Mouse (Mus musculus) thymus, postnatal 0 days (tissue): Measurements from ENCODE around the gene Adgrv1. TPM values are rescaled to one million over a fixed set of nuclear protein-coding genes. Genes with fewer than 3 reads are reported as not detected.
"Not testable (repeated sequence)": the region's sequence is repeated elsewhere in the genome, so short reads cannot be mapped to it uniquely, and the experiment has no call there.

Experiments used
- DNase-seq: peaks from one replicate; pipeline ENCODE4 v3.0.0-alpha.2; 2015; ENCODE audit warnings: low spot score
- polyA plus RNA-seq: library from polyadenylated mRNA; unstranded; fragments of >200 nt; fragmentation: Nextera tagmentation; extraction: Ambion mirVana; gene quantifications from 2 replicates; pipeline ENCODE4 v1.2.1, GENCODE M21; 2015

The Adgrv1 gene
- polyA plus RNA-seq, 1 experiment from 2014 or later: 0.55 TPM

DNA sequence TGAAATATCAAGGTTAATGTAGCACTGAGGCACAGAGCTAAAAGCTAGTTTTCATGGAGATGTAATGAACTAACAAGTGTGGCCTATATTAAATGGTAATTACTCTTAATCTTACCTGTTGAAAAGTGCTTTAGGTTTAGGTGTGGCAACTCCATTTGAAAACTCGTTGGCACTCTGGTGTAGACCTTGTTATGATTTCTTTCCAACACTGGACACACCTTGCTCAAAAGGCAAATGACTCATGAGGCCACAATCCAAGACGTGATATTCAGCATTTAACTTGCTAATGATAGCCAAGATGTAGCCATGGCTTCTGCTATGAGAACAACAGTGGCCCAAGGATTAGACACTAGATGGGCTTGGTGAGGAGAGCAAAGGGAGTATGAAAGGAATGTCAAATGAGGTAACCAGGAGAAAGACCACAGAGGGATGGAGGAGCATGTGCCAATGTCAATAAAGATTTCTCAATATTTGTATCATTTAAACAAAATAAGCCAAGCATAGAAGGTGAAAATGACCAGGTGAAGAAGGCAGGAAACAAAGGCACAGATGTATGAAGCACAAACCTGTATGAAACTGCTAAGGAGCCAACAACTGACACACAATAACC lies 289.9 kb downstream of the Adgrv1 start:
- no peak for DNase-seq

DNA sequence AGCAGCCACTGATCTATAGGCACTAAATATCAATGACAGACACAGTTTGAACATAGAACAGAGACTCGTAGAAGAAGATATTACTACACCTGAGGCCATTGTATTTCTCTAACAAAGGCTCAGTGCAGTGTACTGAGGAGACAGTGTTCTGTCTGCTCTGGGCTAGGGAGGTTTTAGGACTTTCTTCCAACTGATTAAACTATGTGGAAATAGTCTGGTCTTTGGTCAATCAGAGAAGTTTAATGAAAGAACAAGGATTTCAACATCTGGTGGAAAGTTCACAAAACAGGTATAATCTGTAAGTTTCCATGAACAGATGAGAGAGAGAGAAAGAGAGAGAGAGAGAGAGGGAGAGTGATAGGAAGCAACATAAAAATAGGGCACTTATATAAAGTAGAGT lies 297.7 kb downstream of the Adgrv1 start:
- DNase-seq: no peak

DNA sequence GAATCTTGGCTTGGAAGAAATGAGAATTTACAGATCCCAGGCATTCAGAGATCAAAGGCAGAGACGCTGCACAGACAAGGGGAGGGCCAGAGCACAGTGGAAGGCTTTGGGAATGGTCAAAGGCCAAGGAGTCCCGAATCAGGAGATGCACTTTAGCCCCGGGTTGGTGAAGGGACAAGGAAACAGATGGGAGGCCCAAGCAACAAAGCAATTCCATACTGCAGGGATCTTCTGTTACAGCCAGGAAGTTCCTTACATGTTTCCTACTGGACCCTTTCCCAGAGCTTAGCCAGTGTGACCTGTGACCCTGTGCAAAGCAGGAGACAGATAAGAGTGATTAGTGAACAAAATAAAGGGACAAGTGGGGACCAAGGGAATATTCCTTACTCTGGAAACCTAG lies 300.9 kb downstream of the Adgrv1 start:
- DNase-seq: no peak

DNA sequence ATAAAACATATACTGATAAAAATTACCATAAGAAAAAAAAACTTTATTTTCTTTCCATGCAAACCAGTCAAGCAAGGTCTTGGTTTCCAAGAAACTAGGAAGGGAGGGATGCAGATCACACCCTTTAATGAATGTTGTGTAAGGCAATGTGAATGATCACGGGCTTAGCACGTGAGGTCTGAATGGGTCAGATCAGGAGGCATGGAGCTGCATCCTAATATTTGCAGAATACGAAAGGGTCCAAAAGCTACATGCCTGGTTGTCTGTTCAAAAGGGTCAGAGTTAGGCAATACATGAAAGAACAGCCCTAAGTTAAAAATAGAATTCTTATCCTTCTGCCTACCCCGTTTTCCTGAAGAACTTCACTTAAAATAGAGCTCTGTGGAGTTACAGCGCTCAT lies 303.2 kb downstream of the Adgrv1 start:
- DNase-seq: no peak

DNA sequence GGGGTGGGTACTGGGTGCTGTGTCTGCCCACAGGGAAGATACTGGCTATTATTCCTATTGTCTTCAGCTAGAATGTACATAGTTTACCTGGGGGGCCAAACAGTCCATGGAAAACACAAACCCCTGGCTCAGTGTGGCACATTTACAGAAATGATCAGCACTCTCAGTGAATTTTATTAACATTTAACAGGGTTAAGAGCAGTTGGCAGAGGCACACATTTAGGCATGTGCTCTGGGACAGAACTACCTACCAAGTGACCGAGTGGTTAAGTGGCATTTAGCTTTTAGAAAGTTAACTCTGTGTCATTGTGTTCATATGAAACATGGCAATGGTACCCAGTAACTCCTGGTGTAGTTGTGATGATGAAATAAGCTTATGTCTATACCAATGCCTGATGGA lies 304.8 kb downstream of the Adgrv1 start:
- DNase-seq: no peak

DNA sequence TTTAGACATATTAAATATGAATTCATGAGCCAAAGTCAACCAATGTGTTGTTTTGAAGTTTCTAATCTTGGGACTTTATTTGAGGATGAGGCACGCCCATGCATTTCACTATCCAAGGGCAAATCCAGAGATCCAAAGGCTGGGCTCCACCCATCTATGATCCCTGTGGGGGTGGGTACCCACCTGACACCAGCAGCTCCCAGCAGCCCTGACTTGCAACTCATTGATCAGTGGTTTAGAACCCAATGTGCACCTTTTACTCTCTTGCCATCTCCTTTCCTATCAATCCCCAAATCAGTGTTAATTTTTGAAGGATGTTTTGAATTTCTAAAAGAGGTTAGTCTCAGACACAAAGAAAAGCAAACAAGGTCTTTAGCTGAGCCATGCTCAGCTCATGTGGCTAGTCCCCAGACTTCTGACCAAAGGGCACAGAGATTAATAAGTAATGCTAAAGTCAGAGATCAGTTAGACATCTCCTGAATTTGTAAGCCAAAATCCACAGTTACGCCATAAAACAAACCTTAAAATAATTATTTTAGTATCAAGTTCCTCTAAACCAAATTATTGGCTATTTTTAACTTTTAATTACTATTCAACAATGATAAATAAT lies 307.2 kb downstream of the Adgrv1 start:
- no peak for DNase-seq

DNA sequence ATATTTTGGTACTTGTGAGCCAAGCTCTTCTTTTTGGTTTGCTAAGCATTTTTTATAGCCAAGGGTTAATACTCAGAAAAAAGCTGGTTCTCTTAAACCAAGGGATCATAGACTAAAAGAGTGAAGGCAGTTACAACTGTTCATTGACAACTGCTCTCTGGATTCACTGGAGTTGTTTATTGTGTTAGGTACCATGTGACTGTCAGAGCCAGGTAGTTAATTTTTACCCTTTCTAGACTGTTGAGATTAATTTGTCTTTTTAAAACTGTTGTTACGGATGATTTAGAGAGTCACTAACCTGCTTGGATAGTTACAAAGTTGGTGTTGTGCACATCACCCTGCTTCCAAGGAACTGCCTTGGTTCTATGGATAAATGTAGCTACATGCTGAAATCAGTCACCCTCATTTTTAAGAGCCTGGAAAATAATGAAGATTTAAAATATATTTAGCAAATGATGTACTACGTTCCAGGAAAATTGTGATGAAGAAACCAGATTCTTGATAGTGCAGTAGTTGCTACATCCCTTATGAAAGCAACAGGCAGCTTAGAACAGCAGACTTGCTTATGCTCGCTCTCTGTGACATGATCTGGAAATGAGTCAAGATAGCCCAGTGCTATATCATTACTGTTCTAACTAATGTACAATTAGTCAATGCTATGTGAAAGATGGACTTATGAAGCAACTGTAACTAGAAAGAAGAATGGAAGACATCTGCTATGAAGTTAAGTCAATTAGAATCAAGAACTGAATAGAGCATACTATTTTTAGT lies 309.2 kb downstream of the Adgrv1 start:
- no peak for DNase-seq

DNA sequence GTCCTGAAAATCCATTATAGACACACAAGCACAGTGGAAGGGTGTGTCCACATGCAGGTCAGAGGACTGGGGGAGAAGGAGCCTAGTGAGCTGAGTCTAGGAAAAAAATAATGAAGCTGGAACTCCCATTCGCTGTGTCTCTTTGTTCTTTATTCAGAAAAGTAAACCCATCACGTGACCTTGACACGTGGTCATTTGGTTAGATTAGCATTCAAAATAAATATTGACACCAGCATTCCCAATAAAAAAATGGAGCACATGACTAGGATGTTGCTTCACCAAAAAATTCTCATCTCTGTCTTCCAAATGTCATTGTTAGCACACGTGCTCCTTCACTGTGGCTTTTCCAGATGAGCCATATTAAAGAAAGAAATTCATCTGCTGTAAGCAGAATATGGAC lies 316.4 kb downstream of the Adgrv1 start:
- no peak for DNase-seq

DNA sequence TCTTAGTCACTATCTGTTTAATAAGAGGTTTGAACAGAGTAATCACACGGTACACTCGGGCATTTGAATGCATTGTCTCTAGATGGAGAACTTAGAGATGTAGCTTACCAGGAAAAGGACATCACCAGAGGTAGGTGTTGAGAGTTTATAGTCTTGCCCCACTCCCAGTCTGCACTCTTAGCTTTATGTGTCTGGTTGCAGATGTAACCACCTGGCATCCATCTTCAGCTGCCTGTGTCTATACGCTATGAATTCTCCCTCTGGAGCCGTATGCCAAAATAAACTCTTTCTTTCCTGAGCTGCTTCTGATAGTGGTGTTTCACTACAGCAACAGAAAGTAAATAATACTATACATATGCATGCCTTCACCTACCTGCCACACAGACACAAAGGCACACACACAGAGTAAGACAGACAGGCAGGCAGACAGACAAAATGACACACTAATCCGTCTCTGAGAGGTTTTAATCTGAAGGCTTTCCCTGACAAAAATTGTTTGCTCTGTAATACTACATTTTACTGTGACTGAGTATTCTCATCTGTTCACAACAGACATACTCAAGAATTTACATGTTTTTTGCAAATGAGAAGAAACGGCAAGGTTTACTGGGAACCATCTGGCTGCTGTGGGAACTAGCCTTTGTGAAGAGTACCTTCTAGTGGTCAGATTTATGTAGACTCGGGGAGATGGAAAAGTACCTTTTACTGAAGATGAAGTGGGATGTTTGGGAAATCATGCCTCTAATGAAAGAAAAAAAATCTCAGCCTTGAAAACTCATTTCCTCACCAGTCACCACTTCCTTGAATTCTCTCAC lies 318.4 kb downstream of the Adgrv1 start:
- DNase-seq: no peak

DNA sequence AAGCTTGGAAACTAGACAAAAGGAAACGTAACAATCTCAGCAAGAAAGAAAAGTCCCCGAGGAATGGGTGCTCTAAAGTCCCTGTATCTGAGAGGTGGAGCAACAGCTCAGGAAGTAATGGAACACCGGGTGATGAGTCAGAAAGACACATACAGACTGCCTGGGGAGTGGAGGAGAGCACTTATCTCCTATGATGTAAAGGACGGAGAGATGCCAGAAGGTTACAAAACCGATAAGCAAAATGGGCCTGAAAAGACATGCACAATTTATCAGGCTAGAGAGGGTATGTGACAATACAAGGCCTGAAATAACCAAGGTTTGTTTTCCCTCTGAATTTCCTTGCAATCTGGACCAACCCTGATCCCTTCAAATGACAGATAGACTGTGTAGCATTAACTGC lies 320.8 kb downstream of the Adgrv1 start:
- DNase-seq: no peak

DNA sequence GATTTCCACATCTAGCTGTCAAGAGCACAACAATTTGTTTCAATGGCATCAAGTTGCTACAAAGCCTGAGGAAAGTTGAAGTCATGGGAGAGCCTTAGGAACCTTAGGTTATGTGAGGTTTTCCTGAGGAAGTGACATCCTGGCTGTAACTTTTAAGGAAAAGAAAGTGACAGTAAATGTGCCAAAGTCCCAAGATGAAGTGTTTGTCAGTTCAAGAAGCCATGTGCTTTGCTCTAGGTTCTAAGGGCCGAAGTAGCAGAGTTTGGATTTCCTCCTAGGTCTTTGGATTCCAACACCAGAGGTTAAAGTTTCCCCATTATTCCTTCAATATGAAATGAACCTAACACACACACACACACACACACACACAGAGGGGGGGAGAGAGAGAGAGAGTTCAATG lies 332.1 kb downstream of the Adgrv1 start:
- DNase-seq: no peak

DNA sequence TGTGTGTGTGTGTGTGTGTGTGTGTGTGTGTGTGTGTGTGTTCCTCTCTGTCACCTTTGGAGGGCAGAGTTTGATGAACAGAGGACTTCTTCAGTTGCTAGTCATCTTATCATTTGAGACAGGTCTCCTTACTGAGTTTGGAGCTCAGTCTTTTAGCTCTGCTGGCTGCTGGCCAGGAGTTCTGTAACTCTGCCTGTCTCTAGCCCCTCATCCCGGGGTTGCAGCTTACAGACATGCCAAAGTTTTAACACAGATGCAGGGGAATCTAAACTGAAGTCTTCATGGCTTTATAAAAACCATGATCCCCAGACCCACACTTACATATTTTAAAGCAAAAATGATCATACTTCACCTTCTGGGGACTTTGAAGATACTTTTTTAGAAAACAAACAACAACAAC lies 338.8 kb downstream of the Adgrv1 start:
- no peak for DNase-seq

DNA sequence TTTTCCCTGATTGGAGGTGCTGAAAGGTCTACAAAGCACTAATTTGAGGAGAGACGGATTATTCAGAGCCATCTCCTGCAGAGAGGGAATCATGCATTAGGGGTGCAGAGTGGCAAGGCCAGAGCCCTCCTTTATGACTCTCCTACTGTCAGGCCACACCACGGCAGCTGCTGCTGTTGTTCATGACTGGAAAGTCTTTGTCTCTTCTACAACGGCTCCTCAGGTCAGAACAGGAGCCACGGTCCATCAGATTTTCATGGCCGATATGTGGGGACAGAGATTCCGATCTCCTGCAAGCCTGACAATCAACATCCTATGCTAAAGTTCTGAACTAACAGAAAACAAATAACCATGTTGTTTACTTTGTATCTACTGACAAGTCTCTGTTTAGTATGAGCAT lies 350.8 kb downstream of the Adgrv1 start:
- DNase-seq: no peak

DNA sequence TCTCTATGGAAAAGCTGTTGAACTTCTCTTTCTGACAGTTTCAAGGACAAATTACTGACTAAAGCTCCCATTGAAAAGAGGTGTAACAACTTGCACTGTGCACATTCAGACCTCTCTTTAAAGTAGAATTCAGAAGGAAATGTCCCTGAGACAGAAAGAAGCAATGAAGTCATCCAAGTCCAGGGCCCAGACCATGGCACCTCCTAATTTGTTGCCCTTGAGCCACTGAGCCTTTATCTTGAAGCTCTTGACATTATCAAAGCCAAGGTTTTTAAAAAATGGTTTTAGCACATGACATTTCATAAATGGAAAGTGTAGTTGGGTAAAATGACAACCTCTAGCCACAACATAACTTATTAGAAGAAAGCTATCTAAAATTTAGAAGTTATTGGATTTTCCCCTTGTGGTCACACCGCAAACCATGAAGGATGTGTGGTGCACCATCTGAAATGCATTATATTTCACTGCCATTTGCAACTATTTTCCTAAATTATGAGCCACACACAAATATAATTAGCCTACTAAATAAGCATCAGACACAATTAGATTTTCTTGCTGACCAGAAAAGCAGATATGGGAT lies 352.2 kb downstream of the Adgrv1 start:
- DNase-seq: no peak

DNA sequence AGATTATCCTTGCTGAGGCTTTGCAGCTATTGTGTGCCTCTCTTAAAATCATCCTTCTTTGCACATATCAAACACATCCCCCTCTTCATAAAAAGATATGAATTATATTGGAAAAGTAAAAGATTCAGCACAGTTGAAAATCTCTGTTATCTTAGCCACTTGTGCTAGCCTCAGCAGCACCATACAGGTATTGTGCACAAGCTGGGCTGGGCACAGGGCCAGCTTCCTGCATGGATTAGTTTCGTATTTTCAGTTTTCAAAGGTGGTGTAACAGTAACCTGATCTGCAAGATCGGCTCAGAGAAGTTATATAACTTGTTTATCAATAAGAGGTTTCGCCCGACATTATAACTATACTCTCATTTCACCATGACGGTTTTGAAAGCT lies 353.6 kb downstream of the Adgrv1 start:
- DNase-seq: no peak

DNA sequence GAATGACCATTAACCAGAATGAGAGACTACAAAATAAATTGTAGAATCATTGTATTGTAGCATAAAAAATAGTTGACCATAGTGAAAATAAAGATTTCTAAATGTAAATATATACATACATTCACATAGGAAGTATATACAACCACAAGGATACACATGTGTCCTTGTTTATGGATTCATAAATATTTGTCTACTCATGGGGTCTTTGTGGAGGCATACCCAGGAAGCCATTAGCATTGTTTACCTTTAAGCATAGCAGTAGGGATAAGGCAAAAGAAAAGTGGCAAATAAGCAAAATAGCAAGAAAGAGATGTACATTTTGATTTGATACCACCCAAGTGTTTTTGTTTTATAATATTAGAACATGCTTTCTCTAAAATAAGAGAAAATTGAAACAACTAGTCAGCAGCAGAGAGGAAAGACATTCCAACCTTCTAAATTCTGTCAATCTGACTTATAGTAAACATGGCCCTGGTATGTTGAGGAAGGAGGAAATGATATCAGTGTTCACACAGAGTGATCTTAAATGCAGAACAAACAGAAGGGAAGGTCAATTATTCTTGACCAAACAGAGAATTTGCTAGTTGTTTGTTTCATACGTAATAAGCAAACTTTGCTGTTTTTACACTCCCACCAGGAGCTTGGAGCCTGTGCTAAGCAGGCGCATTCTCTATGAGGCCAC lies 354.1 kb downstream of the Adgrv1 start:
- DNase-seq: no peak

DNA sequence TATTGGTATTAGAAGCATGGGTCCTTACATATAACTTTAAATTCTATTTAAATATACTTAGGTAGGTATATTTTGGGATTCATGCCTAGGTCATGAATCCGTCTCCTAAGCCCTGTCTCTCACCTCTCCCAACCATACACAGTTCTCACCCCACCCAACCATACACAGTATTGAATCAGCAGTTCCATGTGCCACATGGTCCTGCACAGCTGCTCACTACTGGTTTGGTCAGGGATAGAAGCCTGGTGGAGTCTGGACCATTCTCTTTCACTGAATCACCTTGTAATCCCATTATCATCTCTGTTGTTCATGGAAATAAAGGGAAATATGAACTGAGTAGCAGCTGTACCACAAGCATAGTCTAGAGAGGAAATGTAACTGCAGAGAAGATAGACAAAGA lies 359.1 kb downstream of the Adgrv1 start:
- DNase-seq: no peak

DNA sequence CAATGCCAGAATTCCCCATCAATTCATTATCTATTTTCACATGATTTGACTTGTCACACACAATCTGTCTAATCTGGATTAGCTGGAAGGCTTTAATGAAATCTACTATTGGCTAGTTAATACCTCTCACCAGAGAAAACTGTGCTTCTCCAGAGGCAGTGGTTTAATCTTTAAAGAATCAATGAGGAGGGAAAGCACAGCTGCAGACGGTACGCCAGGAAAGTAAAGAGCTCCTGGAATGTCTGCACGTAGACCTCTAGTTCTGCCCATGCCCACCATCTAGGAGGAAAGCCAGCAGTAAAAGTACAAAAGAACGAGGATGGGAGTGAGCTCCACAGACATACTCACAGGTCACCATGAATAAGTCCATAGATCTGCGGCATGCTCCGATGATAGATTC lies 362.6 kb downstream of the Adgrv1 start:
- DNase-seq: no peak

DNA sequence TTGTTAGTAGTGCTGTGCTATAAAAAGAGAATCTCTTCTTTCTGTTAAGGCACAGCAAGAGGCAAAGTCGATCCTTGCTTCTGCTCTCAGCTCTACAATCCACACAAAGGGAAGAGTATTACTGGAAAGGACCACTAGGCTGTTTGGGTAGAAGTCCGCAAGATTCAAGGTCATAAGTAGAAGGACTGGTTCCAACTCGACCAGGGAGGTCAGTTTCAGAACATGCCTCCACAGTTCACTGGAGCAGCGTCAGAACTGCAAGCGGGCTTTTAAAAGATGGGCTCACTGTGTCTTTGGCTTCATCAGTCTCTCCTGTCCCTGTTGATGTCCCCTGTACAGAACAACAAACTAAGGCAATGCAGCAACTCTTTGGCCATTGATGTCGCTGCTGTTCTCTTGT lies 363.9 kb downstream of the Adgrv1 start:
- no peak for DNase-seq

DNA sequence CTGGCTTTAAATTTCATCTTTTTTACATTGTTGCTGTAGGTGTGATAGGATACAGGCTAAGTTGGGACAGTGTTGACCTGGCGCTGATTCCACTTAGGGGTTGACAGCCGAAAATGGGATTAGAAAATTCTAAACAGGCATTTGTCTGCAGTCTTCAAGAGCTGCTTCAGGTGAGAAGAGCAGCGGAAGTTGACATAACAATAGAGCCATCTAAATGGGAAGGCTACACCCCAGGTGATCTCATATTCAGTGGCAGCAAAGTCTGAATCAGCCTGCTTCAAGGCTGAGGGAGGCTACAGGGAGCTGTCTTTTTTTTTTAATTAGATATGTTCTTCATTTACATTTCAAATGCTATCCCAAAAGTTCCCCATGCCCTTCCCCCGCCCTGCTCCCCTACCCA lies 365.5 kb downstream of the Adgrv1 start:
- not testable (repeated sequence) for DNase-seq

DNA sequence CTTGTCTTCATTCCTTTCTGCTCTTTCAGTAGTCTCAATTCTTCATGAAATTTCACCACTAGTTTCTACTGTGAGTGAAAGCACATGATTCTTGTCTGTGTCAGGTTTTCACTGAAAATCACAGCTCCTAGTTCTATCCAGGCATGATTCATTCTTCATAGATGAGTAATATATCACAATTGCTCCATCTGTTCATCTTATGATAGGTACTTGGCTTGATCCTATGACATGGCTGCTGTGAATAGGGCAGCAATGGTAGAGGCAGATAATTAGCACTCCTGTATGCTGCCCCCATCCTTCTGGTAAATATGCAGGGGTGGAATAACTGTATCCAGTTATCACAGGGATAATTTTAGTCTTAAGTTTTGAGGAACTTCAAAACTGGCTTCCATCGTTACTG lies 368.5 kb downstream of the Adgrv1 start:
- no peak for DNase-seq
